Mouse (Mus musculus) adrenal gland, postnatal 36 days (tissue): ENCODE results near the gene Arl14. TPM values are rescaled to one million over a fixed set of nuclear protein-coding genes. Genes with fewer than 3 reads are reported as not detected.
A peak's percentile ranks its signal among the peaks of the same experiment; 100 is the strongest.

Experiments used
- DNase-seq, 2 experiments: peaks; one replicate each; pipeline ENCODE4 v3.0.0; 2021; ENCODE audit warnings: mixed read lengths in 1 of 2
- long read RNA-seq, 2 experiments: library from polyadenylated mRNA; stranded (forward); transcript quantifications; one replicate each; pipeline ENCODE4 v2.0.0; 2021; ENCODE audit warnings: borderline sequencing depth in 2 of 2
- total RNA-seq, 2 experiments: library from RNA; stranded (reverse); gene quantifications; 2 replicates each; pipeline ENCODE4 v1.2.3; 2021

Gene Arl14
- not detected for total RNA-seq
- long read RNA-seq, experiment 1 = 0 reads
- long read RNA-seq, experiment 2 = 0 reads

DNA sequence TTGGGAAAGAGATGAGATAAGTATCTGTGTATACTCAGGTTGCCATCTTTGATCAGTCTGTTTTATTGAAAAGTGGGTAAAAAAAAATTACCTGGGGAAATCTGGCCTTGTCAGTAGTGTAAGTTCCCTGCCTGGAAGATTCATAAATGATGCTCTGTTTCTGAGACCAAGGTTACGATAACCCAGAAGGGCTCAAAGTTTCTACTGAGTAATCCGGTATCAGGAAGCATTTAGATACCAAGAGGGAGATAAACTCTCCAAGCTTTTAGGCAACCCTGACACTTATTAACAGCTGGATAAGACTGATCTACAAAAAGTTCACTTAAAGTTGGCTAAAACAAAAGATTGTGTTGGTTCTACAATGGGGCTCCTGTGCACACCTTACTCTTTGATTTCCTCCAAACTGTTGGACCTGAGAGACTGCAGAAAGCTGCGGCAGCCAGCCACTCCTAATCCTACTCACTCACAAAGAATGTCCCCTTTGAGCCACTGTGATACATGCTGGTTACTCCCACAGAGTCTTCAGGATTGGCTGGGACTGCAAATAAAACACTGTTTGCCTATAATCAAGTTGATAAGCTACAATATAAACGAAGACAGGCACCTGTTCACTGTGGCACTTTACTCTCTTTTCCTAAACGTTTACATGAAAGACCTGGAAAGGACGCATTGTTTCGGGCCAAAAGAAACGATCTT, at the start of gene Arl14:
Arl14 (plus strand) TSS at position 614 of the 696 bp plus-strand sequence.
- DNase-seq = no peak

DNA sequence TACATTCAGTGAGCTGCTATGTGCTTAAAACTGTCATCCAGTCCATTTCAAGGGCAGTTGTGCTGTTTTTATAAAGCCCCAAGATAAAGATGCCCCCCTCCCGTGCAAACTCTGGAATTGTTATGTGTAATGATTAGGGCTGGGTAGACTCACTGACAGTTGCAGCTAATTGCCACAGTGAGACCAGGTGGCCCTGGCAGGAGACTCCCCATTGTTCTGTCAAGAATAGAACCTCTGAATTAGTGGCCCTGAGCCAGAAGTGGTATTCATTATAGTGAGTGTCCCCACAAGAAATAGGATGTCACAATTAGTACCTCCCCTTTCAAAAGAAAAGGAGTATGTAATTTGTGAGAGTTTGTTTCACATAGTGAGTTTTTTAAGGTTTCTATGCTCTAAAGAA, 47.0 kb upstream of the Arl14 start:
- DNase-seq = no peak

DNA sequence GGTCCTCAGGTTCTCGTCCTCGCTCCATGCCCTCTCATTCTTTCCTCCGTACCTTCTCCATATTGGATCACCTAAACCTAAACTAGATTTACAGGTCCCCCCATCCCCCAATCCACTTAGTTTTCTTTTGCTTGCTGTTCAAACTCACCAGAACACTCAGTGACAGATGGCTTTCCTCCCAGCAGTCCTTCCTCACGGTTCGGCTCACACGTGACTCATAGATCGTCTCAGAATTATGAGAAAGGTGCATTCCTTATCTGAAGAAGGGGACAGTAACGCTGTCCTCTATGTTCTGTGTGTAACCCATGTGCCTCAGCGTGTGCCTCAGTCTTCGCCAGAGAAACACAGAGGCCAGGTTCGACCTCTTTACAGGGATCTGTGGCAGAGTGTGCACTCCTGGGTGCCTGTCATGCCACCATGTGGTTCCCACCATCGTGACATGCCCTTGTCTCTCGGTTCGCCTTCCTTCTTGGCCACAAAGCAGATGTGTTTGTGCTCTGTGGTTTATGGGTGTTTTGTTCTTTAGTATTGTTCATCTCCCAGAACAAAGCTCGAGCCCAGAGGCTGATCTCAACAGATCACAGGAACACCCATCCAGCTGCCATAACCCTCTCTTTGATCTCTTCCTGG, 44.9 kb upstream of the Arl14 start:
- peak; percentile 2 to 16 for DNase-seq

DNA sequence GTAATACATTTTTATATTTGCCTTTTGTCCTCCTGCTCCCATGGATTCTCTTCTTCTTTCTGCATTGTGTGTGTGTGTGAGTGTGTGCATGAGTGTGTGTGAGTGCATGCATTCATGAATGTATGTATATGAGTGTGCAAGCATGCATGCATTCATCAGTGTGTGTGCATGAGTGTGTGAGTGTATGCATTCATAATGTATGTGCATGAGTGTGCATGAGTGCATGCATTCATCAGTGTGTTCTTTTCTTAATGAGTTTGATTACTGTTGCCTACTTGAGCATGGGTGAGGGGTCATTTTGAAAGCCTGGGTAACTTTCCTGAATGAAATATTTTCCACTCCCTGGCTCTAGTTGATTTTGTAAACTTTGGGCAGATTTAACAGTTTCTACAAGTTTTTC, 44.3 kb upstream of the Arl14 start:
- no peak for DNase-seq

DNA sequence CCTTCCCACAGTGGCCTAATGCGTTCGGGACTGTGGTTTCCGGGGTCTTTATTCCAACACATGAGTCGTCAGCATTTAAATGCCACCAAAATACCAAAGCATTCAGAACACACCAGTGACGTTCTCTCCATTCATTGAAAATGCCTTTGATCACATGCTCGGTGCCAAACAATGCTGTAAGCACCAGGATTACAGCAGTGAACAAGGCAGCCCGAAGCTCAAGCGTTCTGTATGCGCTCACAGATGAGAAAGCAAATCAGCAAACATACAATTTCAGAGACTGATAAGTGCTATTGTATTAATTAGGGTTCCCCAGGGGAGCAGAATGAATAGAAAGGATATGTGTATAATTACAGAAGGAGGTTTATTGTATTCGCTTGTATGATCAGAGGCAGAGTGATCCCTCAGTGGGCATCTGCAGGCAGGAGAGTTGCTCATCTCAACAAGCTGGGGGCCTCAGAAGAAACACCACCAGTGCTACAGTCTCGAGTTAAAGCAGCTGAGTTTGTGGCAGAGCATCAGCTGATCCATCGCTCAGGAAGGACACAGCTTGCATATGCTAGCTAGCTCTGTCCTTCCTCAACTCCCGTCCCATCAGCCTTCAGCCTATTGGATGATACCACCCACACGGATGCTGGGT, 43.7 kb upstream of the Arl14 start:
- no peak for DNase-seq

DNA sequence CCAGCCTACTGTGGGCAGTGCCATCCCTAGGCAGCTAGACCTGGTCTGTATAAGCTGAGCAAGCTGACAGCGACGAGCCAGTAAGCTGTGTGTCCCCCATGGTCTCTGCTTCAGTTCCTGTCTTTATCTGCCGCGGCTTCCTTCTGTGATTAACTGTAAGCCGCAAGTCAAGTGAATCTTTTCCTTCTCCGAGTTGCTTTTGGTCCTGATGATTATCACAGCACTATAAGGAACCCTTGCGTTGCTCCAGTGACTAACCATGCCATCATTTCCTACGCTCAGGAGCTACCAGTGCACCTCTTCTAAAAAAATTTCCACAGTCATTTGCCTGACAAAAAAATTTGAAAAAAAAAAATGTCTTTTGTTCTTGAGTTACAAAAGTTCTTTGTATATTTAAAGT, 40.7 kb upstream of the Arl14 start:
- no peak for DNase-seq

DNA sequence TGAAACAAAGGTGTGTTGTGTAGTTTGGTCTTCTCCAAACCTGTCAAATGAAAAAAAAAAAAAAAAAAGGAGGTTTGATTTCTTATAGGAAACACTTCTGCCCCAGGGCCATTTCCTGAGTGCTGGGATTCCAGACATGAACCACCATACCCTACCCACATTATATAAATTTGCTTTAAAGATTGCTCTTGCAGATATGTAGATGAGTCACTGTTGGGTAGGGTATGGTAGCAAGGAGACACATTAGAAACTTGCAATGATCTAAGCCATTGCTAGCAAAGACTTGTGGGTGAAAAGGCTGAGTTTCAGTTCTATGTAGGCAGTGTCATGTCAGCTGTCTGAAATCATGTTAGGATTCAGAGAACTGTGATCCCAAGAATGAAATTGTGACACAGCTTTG, 40.0 kb upstream of the Arl14 start:
- no peak for DNase-seq

DNA sequence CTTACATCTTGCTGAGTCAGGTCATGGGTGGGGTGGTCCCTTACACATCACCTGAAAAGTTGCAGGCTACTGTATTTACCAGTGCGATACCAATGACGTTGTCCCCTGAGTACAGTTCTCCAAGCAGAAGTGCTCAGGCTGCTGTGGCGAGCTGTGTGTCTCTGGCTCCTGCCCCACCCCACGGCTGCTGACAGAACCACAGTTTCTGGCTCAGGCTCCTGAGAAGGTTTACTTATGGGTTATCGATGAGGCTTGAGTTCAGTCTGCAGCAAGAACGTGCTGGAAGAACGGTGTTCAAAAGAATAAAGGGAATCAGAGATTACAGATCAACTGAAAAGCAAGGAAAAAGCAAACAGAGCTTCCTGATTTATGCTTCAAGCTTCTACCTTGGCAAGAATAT, 37.0 kb upstream of the Arl14 start:
- DNase-seq = no peak

DNA sequence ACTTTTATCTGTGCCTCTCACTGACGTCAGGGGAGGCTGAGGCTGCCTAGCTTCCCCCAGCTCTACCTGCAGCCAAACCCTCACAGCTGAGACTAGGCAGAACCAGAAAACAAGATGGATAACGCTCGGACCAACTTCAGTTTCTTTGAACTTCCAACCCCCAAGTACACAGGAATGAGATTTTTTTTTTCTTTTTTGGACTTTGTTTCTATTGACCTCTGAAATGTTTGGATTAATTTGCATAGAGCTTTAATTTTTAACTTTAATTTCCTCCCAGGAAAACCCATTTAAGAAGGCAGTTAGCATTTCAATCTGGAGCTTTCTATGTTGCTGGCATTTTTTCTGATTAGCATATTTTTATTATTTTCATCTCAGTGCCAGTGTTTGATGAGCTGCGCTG, 36.2 kb upstream of the Arl14 start:
- DNase-seq = no peak

DNA sequence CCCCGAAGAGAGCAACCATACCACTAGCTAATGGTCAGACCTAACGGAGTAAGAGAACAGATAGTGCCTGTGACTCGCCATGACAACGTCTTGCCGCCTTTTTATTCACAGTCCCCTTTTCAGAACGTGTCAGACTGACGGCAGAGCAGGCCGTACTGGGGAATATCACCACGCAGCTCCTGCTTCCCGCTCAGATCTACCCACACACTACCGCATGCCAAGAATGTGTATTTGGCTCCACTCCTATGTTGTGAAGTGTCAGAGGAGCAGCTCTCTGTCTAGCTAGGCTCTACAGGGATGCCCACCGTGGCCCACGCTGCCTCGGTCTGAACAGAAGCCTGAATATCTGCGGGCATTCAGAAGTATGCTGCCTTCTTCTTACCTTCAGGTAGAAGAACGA, 35.6 kb upstream of the Arl14 start:
- no peak for DNase-seq

DNA sequence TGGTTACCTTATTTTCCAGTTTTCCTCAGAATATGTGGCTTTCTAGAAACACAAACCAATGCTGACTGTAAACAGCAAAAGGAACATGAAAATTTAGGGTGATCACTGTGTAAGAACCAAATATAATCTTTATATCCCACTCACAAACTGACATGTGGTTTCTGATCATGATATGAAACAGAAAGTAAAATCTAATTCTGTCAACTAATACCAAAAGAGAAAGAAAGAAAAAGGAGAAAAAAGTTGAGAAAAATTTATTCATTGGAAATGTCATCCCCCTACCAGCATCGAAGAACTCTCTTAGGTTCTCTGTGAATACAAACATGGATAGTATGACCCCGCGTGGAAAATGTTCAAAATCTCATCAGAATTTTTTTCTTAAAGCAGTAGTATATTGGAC, 29.2 kb upstream of the Arl14 start:
- no peak for DNase-seq

DNA sequence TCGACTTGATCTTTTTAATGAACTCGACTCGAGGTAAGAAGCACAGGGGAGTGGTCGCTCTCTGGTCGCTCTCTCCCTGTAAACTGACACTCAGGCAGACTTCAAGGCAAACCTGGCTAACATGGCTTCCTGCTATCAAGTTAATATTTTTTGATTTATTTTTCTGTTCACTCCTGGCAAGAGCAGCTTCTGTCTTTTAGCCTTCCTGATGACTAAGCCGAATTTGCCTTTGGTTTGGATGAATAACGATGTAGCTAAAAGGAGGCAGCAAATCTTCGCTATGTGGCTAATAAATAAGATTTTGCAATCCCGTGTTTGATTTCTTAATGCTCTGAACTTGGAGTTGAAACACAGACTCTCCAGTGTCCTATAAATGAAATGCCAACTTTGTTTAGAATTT, 27.7 kb upstream of the Arl14 start:
- DNase-seq = no peak

DNA sequence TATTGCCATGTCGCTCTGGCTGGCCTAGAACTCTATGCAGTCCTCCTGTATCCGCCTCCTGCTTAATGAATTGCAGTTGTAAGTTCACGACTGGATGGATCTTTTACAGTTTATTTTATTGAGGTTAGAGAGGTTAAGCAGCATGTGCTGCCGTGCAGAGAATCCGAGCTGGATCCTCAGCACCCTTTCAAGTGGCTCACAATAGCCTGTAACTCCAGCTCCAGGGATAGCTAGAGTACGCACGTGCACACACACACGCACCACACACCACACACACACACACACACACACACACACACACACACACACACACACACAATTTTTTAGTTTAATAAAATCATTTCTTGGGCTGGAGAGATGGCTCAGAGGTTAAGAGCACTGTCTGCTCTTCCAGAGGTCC, 27.0 kb upstream of the Arl14 start:
- DNase-seq = no peak

DNA sequence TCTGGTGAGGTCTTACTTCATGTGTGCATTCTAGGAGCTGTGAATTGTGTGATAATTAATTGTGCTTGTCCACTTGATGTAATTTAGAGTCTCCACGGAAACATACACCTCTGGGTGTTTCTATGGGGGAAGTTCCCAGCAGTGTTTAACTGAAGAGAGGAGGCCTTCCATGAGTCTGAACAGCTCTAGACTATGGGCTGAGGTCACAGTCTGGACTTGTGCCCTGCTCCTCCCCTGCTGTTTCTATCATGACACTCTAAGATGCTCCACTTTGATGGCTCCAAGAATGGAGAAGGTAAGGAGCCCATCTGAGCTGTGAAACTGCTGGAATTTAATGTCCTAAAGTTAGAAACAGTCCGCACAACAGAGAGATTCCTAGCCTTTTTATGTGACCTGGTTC, 24.1 kb upstream of the Arl14 start:
- DNase-seq = peak; percentile 24 to 44

DNA sequence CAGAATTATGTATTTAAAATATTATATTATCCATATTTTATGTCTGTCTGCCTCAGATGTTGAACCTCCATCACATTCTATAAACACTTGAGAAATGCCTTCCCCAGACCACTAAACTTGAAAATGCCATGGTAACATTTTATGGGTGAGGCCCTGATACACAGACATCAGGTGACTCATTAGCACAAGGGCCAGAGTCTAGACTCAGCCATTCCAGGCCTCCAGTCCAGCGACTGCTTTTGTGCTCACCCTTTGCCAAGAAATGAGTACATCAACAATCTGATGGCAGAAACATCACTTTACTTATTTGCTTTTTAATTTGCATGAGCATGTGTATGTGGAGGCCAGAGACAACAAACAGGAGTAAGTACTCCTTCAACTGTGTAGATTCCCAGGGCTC, 22.0 kb upstream of the Arl14 start:
- no peak for DNase-seq

DNA sequence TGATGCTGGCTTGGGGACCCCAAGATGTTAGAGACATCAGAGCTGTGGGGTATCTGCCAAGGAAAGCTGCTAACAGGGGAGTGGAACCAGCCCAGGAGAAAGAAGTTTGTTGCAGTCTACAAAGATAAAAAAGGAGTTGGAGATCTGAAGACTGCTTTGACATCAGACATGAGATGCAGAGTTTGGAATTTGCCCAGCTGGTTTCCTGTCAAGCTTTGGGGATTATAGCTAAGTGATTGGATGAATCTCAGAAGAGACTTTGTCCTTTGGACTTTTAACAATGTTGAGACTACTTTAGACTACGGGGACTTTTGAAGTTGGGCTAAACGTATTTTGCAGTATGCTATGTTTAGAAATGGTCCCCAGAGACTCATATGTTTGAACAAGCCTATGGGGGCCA, 21.0 kb upstream of the Arl14 start:
- no peak for DNase-seq

DNA sequence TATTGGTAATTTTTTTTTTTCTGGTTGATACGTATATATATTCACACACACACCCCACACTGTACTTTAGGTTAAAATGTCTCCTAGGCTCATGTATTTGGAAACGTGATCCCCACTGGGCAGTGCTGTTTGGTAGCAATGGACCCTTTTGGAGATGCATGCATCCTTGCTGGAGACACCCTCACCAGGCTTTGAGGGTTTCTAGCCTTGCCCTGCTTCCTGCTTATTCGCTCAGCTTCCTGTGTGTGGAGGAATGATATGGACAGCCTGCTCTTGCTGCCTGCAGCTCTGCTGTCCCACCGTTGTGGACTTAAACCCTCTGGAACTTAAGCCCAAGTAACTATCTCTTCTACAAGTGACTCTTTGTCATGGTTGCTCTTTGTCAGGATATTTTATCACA, 19.3 kb upstream of the Arl14 start:
- DNase-seq = no peak

DNA sequence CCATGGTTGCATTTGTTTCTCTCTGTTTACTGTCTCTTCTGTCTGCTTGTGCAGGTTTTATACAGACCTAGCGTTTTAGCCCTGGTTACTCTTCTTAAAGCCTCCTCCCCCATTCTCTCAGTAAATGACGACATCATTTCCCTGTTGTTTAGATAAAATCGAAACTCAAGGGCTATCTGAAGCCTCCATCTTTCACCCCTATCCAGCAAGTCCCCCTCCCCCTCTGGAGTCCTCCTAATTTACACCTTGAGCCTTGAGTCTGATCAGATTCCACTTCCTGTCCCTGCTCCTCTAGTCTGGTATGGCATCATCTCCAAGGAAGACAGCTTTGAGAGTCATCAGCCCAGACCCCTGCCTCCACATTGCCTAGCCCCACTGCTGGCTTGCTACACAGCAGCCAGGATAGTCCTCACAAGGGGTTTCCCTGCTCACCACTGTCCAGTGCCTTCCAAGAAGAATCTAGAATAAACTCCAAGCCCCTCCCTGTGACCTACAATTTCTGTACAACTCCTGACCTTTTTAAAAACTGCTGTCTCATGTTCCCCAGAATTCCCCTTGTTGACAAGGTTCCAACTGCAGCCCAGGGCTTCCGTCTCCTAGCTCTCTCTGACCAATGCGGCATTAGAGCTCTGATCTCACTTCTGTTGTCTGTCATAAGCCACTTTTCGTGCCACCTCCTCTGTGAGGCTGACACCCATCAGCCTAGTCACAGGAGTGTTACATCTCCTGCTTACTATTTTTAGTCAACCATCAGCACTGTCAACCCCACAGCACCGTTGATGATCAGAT, 16.8 kb upstream of the Arl14 start:
- peak; percentile 57 to 58 for DNase-seq

DNA sequence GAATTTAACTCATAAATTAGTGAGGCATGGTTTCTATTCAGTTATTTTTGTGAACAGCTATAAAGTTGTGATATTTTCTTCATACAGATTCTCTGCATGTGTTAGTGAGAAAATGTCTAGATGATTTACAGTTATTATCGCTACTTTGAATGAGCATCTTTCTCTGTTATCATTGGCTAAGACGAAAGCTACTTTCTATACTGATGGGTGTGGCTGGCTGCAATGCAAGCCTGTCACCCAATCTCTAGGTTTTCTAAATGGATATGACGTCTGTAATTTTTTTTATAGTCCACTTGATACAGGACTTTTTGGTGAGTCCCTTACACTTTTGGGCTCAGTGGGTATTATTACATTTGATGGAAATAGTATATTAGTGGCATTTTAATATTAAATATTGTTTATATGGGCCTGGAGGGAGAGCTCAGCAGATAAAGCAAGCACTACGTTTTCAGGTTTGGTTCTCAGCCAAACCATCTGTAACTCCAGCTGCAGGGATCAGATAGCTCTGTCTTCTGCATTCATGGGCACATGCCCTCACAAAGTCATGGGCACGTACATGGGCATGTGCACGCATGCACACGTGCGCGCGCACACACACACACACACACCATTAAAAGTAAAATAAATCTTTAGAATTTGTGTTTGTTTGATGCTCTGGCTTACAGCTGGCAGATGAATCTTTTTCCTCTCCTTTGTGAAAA, 15.9 kb upstream of the Arl14 start:
- no peak for DNase-seq

DNA sequence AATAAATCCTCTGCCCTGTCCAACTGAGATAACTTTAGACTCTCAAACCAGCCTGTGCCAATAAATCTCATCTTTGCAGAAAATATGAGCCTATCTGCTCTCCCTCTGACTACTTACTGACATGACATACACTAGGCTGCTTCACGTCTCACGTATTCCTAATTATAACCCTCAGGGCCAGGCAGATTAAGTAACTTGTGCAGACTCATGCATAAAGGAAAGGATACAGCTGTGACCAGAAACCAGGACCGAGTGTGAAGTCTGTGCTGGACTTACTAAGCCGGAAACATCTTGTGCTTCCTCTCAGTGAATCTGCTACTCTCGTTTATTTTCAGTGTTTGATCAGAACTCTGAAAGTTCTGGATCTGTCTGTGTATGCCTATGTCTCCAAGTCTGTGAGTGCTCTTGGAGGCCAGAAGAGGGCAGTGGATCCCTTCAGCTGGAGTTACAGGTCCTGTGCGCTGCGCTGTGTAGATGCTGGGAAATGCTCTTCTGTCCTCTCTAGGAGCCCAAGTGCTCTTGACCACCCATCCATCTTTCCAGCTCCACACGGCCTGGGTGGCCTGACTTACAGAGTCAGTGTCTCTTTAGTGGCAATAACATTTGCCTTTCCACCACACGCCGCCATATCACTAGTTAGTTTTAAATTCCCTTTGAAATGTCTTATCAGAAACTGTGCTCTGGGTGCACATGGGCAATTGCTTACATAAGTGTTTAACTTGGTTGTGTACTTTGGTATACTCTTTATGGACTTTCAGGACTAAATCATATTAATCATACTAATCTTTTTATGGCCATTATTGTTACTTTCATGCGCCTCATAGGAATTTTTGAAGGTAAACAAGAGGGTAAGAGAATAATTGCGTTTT, 13.5 kb upstream of the Arl14 start:
- DNase-seq = peak; percentile 21 to 42

DNA sequence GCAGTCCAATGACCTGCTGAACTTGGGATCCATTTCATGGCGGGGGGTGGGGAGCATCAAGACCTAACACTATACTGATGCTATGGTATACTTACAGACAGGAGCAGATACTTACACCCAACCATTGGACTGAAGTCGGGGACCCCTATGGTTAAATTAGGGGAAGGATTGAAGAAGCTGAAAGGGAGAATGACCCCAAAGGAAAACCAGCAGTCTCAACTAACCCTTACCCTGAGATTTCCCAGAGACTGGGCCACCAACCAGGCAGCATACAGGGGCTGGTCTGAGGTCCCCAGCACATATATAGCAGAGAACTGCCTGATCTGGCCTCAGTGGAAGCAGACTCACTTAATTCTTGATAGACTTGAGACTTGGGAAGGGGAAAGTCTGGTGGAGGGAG, 10.0 kb upstream of the Arl14 start:
- DNase-seq = no peak
